Mouse (Mus musculus): ENCODE measurements around the gene Bmper. TPM values are rescaled to one million over a fixed set of nuclear protein-coding genes. Genes with fewer than 3 reads are reported as not detected.

Gene Bmper
- polyA plus RNA-seq, 1 experiment from 2014 or later = 3.4 TPM

- ATAC-seq (ENCODE audit: low FRiP score) (no peak), DNase-seq (ENCODE audit: low spot score) (no peak)
- Histone ChIP-seq H3K27ac (ENCODE audit: low read depth, low read length) (no peak overlapping the region), H3K27me3 (ENCODE audit: control insufficient read depth, insufficient read depth, low read length) (no peaks in the 10 kb centered on the region), H3K36me3 (ENCODE audit: control insufficient read depth, insufficient read depth, low read length) (no peaks in the 10 kb centered on the region), H3K9ac (ENCODE audit: low read depth, low read length) (no peak overlapping the region), H3K4me1 (replicated peaks; ENCODE audit: control insufficient read depth, insufficient read depth, low read length) (no peaks in the 10 kb centered on the region), H3K4me3 (ENCODE audit: low read depth, low read length) (no peak overlapping the region), H3K4me2 (replicated peaks; ENCODE audit: low read depth, low read length) (no peak overlapping the region), H3K9me3 (ENCODE audit: control insufficient read depth, low read length) (no peaks in the 10 kb centered on the region)
- WGBS = 72% methylated on average over 4 of the region's 4 CpGs
These were observed 82.8 kb downstream of the Bmper start for GRCm38 (mm10) chr9:23305681-23306080.

- no peak for DNase-seq (ENCODE audit: low spot score)
- H3K4me2 ChIP-seq (replicated peaks; ENCODE audit: low read depth, low read length) = no peak overlapping the region
- no peak for ATAC-seq (ENCODE audit: low FRiP score)
- H3K27me3 ChIP-seq (ENCODE audit: control insufficient read depth, insufficient read depth, low read length) = no peaks in the 10 kb centered on the region
- WGBS = 55% methylated on average over 4 of the region's 4 CpGs
- H3K27ac ChIP-seq (ENCODE audit: low read depth, low read length) = no peak overlapping the region
- H3K36me3 ChIP-seq (ENCODE audit: control insufficient read depth, insufficient read depth, low read length) = no peaks in the 10 kb centered on the region
- no peak overlapping the region for H3K4me3 ChIP-seq (ENCODE audit: low read depth, low read length)
- H3K9me3 ChIP-seq (ENCODE audit: control insufficient read depth, low read length) = no peaks in the 10 kb centered on the region
- no peaks in the 10 kb centered on the region for H3K4me1 ChIP-seq (replicated peaks; ENCODE audit: control insufficient read depth, insufficient read depth, low read length)
- no peak overlapping the region for H3K9ac ChIP-seq (ENCODE audit: low read depth, low read length)
These were observed 83.3 kb downstream of the Bmper start for GRCm38 (mm10) chr9:23306226-23306625.

- ATAC-seq (ENCODE audit: low FRiP score) = no peak
- H3K9me3 ChIP-seq (ENCODE audit: control insufficient read depth, low read length) = no peaks in the 10 kb centered on the region
- H3K36me3 ChIP-seq (ENCODE audit: control insufficient read depth, insufficient read depth, low read length) = no peaks in the 10 kb centered on the region
- no peak overlapping the region for H3K4me2 ChIP-seq (replicated peaks; ENCODE audit: low read depth, low read length)
- H3K9ac ChIP-seq (ENCODE audit: low read depth, low read length) = no peak overlapping the region
- 96% methylated on average over 2 of the region's 2 CpGs for WGBS
- H3K4me3 ChIP-seq (ENCODE audit: low read depth, low read length) = no peak overlapping the region
- no peak overlapping the region for H3K27ac ChIP-seq (ENCODE audit: low read depth, low read length)
- no peaks in the 10 kb centered on the region for H3K4me1 ChIP-seq (replicated peaks; ENCODE audit: control insufficient read depth, insufficient read depth, low read length)
- H3K27me3 ChIP-seq (ENCODE audit: control insufficient read depth, insufficient read depth, low read length) = no peaks in the 10 kb centered on the region
- DNase-seq (ENCODE audit: low spot score) = no peak
These were observed 85.0 kb downstream of the Bmper start for GRCm38 (mm10) chr9:23307835-23308234.

- Histone ChIP-seq H3K4me3 (ENCODE audit: low read depth, low read length) (no peak overlapping the region), H3K9me3 (ENCODE audit: control insufficient read depth, low read length) (no peaks in the 10 kb centered on the region), H3K36me3 (ENCODE audit: control insufficient read depth, insufficient read depth, low read length) (no peaks in the 10 kb centered on the region), H3K4me1 (replicated peaks; ENCODE audit: control insufficient read depth, insufficient read depth, low read length) (no peaks in the 10 kb centered on the region), H3K4me2 (replicated peaks; ENCODE audit: low read depth, low read length) (no peak overlapping the region), H3K27ac (ENCODE audit: low read depth, low read length) (no peak overlapping the region), H3K27me3 (ENCODE audit: control insufficient read depth, insufficient read depth, low read length) (no peaks in the 10 kb centered on the region), H3K9ac (ENCODE audit: low read depth, low read length) (no peak overlapping the region)
- 73% methylated on average over 3 of the region's 3 CpGs for WGBS
- DNase-seq (ENCODE audit: low spot score) (no peak), ATAC-seq (ENCODE audit: low FRiP score) (no peak)
These were observed 88.1 kb downstream of the Bmper start for GRCm38 (mm10) chr9:23310953-23311352.

- Histone ChIP-seq H3K27ac (ENCODE audit: low read depth, low read length) (no peak overlapping the region), H3K9me3 (ENCODE audit: control insufficient read depth, low read length) (no peaks in the 10 kb centered on the region), H3K4me3 (ENCODE audit: low read depth, low read length) (no peak overlapping the region), H3K36me3 (ENCODE audit: control insufficient read depth, insufficient read depth, low read length) (no peaks in the 10 kb centered on the region), H3K4me2 (replicated peaks; ENCODE audit: low read depth, low read length) (no peak overlapping the region), H3K9ac (ENCODE audit: low read depth, low read length) (no peak overlapping the region), H3K4me1 (replicated peaks; ENCODE audit: control insufficient read depth, insufficient read depth, low read length) (no peaks in the 10 kb centered on the region), H3K27me3 (ENCODE audit: control insufficient read depth, insufficient read depth, low read length) (no peaks in the 10 kb centered on the region)
- ATAC-seq (ENCODE audit: low FRiP score) (no peak), DNase-seq (ENCODE audit: low spot score) (no peak)
These were observed 89.1 kb downstream of the Bmper start for GRCm38 (mm10) chr9:23311956-23312355.

- no peak overlapping the region for H3K4me2 ChIP-seq (replicated peaks; ENCODE audit: low read depth, low read length)
- DNase-seq (ENCODE audit: low spot score) (no peak), ATAC-seq (ENCODE audit: low FRiP score) (no peak)
- H3K27me3 ChIP-seq (ENCODE audit: control insufficient read depth, insufficient read depth, low read length) = no peaks in the 10 kb centered on the region
- no peak overlapping the region for H3K9ac ChIP-seq (ENCODE audit: low read depth, low read length)
- 80% methylated on average over 2 of the region's 2 CpGs for WGBS
- H3K4me1 ChIP-seq (replicated peaks; ENCODE audit: control insufficient read depth, insufficient read depth, low read length) = no peaks in the 10 kb centered on the region
- no peaks in the 10 kb centered on the region for H3K9me3 ChIP-seq (ENCODE audit: control insufficient read depth, low read length)
- H3K27ac ChIP-seq (ENCODE audit: low read depth, low read length) = no peak overlapping the region
- no peaks in the 10 kb centered on the region for H3K36me3 ChIP-seq (ENCODE audit: control insufficient read depth, insufficient read depth, low read length)
- H3K4me3 ChIP-seq (ENCODE audit: low read depth, low read length) = no peak overlapping the region
These were observed 90.0 kb downstream of the Bmper start for GRCm38 (mm10) chr9:23312877-23313276.

- 93% methylated on average over 5 of the region's 5 CpGs for WGBS
- Histone ChIP-seq H3K4me1 (replicated peaks; ENCODE audit: control insufficient read depth, insufficient read depth, low read length) (no peaks in the 10 kb centered on the region), H3K27ac (ENCODE audit: low read depth, low read length) (no peak overlapping the region), H3K4me3 (ENCODE audit: low read depth, low read length) (no peak overlapping the region), H3K36me3 (ENCODE audit: control insufficient read depth, insufficient read depth, low read length) (no peaks in the 10 kb centered on the region), H3K27me3 (ENCODE audit: control insufficient read depth, insufficient read depth, low read length) (no peaks in the 10 kb centered on the region), H3K9me3 (ENCODE audit: control insufficient read depth, low read length) (no peaks in the 10 kb centered on the region), H3K4me2 (replicated peaks; ENCODE audit: low read depth, low read length) (no peak overlapping the region), H3K9ac (ENCODE audit: low read depth, low read length) (no peak overlapping the region)
- DNase-seq (ENCODE audit: low spot score) = no peak
- no peak for ATAC-seq (ENCODE audit: low FRiP score)
These were observed 92.9 kb downstream of the Bmper start for GRCm38 (mm10) chr9:23315631-23316330.

GRCm38 (mm10) chr9:23327830-23328229, 105.0 kb downstream of the Bmper start:
- Histone ChIP-seq H3K4me1 (replicated peaks; ENCODE audit: control insufficient read depth, insufficient read depth, low read length) (no peaks in the 10 kb centered on the region), H3K9me3 (ENCODE audit: control insufficient read depth, low read length) (no peaks in the 10 kb centered on the region), H3K4me3 (ENCODE audit: low read depth, low read length) (no peak overlapping the region), H3K36me3 (ENCODE audit: control insufficient read depth, insufficient read depth, low read length) (no peaks in the 10 kb centered on the region), H3K9ac (ENCODE audit: low read depth, low read length) (no peak overlapping the region), H3K27me3 (ENCODE audit: control insufficient read depth, insufficient read depth, low read length) (no peaks in the 10 kb centered on the region), H3K4me2 (replicated peaks; ENCODE audit: low read depth, low read length) (no peak overlapping the region), H3K27ac (ENCODE audit: low read depth, low read length) (no peak overlapping the region)
- DNase-seq (ENCODE audit: low spot score) (no peak), ATAC-seq (ENCODE audit: low FRiP score) (no peak)
- WGBS = 87% methylated on average over 3 of the region's 3 CpGs

- H3K9ac ChIP-seq (ENCODE audit: low read depth, low read length) = no peak overlapping the region
- no peaks in the 10 kb centered on the region for H3K4me1 ChIP-seq (replicated peaks; ENCODE audit: control insufficient read depth, insufficient read depth, low read length)
- H3K36me3 ChIP-seq (ENCODE audit: control insufficient read depth, insufficient read depth, low read length) = no peaks in the 10 kb centered on the region
- no peak for DNase-seq (ENCODE audit: low spot score)
- H3K4me3 ChIP-seq (ENCODE audit: low read depth, low read length) = no peak overlapping the region
- 57% methylated on average over 3 of the region's 3 CpGs for WGBS
- no peak overlapping the region for H3K27ac ChIP-seq (ENCODE audit: low read depth, low read length)
- no peaks in the 10 kb centered on the region for H3K9me3 ChIP-seq (ENCODE audit: control insufficient read depth, low read length)
- peak; percentile 61 for ATAC-seq (ENCODE audit: low FRiP score)
- H3K4me2 ChIP-seq (replicated peaks; ENCODE audit: low read depth, low read length) = no peak overlapping the region
- H3K27me3 ChIP-seq (ENCODE audit: control insufficient read depth, insufficient read depth, low read length) = no peaks in the 10 kb centered on the region
These were observed 110.3 kb downstream of the Bmper start for GRCm38 (mm10) chr9:23333041-23333622.

All from hindbrain, embryonic 11.5 days (tissue).